9 mouse cellular contexts compared by ENCODE assay signal in the genomic region with DNA sequence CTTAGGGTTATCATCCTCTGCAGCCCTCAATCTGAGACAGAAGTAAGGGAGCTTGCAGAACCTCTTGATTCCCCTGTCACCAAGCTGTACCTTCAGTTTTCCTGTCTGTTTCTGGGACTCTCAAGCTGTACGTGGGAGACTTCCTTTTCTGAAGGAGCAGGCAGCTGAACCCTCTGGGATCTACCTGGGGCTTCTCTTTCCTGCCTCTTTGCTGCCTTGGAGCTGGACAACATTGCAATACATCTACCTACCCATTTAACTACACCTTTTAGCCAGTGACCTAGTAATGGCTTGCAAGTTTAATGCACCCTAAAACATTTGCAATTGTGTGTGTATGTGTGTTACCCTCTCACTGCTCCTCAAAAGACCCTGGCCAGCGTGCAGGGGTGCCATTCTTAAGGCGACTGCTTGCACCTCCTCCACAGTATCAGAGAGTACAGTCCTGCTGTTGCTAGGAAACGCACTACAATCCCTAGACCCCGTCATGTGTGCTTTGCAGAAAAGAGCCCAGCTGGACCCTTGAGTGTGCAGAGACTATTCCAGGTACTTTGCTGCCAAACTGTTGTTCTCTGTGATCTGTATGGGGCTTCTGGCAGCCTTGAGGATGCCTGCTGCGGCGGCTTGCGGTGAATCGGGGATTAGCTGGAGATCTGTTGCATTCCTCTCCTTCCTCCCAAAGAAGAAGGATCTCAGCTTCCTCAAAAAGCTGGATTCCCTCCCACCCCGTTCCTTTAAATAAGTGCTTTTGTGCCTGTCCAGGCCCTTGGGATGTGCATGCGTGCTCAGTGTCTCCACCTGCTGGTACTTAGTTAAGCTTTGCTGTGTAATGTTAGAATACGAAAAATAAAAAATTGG. TPM values are rescaled to one million over a fixed set of nuclear protein-coding genes. Genes with fewer than 3 reads are reported as not detected.
DNase-seq lines count a peak whose midpoint lies in the region; ATAC-seq and TF ChIP-seq lines count a peak whose summit lies in the region.
"Had no signal": no experiment of that assay in that cellular context is flagged by ENCODE, and none has a peak within 500 bp of the region (broad histone marks: within the 10 kb centered on the region; RNA-seq: fewer than 3 reads in every experiment).

No protein-coding gene starts in this region.

- DNase-seq in MN1 (ENCODE audit: low spot score): peak; percentile 31
- DNase-seq in forebrain, embryonic 14.5 days (ENCODE audit: low spot score): peak; percentile 93
- DNase-seq in heart, postnatal 36 days: peak; percentile 25 to 35
- peak; percentile 71 for DNase-seq in layer of hippocampus, adult 11-12 months (ENCODE audit: low spot score)
- DNase-seq in lung, adult 2 months: peak; percentile 9
- DNase-seq in retina, adult 2 months (ENCODE audit: low read depth, low spot score): peak; percentile 25

- 2% methylated on average over 12 of the region's 12 CpGs for WGBS in forebrain, embryonic 14.5 days
- WGBS in lung, adult 2 months: 19% methylated on average over 12 of the region's 12 CpGs

- peak overlapping the region; percentile 3; the same call in 1 of the 2 replicates for H3K4me3 ChIP-seq in forebrain, embryonic 14.5 days (ENCODE audit: low read depth, low read length)
- H3K4me3 ChIP-seq in lung, adult 2 months (replicated peaks; ENCODE audit: extremely low read depth, low read depth, low read length): no peak overlapping the region

- peaks cover 10% of the 10 kb centered on the region; the same call in 1 of the 2 replicates for H3K4me1 ChIP-seq in forebrain, embryonic 14.5 days (ENCODE audit: control insufficient read depth, insufficient read depth, low read length)
- H3K4me1 ChIP-seq in lung, adult 2 months (ENCODE audit: control insufficient read depth, insufficient read depth, low read length): no peaks in the 10 kb centered on the region; the same call in 1 of the 2 replicates

- no peaks in the 10 kb centered on the region for H3K9me3 ChIP-seq in forebrain, embryonic 14.5 days (replicated peaks; ENCODE audit: control insufficient read depth, low read length)

- no peaks in the 10 kb centered on the region for H3K36me3 ChIP-seq in forebrain, embryonic 14.5 days (ENCODE audit: control insufficient read depth, insufficient read depth, low read length)

- ATAC-seq in cerebellum, adult (ENCODE audit: insufficient number of reproducible peaks, low FRiP score, low TSS enrichment): peak; percentile 82
- peak; percentile 96 for ATAC-seq in forebrain, embryonic 14.5 days
- no peak for ATAC-seq in erythroblast, adult 5-6 weeks (replicated peaks; ENCODE audit: low FRiP score, poor library complexity, severe bottlenecking)

- no peak overlapping the region for H3K9ac ChIP-seq in forebrain, embryonic 14.5 days (ENCODE audit: low read length)

- no peaks in the 10 kb centered on the region for H3K27me3 ChIP-seq in forebrain, embryonic 14.5 days (replicated peaks; ENCODE audit: control insufficient read depth, insufficient read depth, low read length)

- peak overlapping the region; percentile 42 for H3K4me2 ChIP-seq in forebrain, embryonic 14.5 days (ENCODE audit: low read length)

- H3K27ac ChIP-seq in forebrain, embryonic 14.5 days (ENCODE audit: low read depth, low read length): no peak overlapping the region; the same call in 1 of the 2 replicates
- H3K27ac ChIP-seq: macrophage had no signal

- TF ChIP-seq POLR2A in lung, adult 2 months (IDR thresholded peaks at IDR 0.05; ENCODE audit: borderline replicate concordance, extremely low read depth, low read depth, low read length): no peak

- intact Hi-C loops in heart, postnatal 36 days (cut with DNase I): loop anchor here (1.0 to 5.0 kb wide), 2 partner anchors 322 to 383 kb away; no protein-coding TSS in a partner anchor

- peak; percentile 69 for TF ChIP-seq CTCF in lung, adult 2 months (IDR thresholded peaks at IDR 0.05; ENCODE audit: insufficient read depth, low read length)

RNA-seq across cellular contexts. Expression of a gene that starts 35.9 kb away (rescaled TPM):
- polyA plus RNA-seq in forebrain, embryonic 14.5 days (2014; fragmentation: Nextera tagmentation; extraction: Ambion mirVana): 7.4 and 8.3 TPM in 2 replicates
- total RNA-seq in heart, postnatal 36 days (2021): 10 to 100 TPM; 17.8 to 18.9 TPM
- 5.7 and 5.9 TPM in 2 replicates for polyA plus RNA-seq in lung, adult 2 months (2012; rRNA removed)
- 1.5 and 10.9 TPM in 2 replicates for total RNA-seq in erythroblast, adult 5-6 weeks (2015; ENCODE audit: low replicate concordance)
- total RNA-seq in erythroblast, adult 5-6 weeks (2017; ENCODE audit: low replicate concordance): 0.84 and 1.5 TPM in 2 replicates

Comparison
In these comparisons a context has a peak if more than half of its experiments do, and no peak if none do; other contexts are left out.
1. DNase-seq: peak in every context shown above with its lines; median percentile 93 in forebrain, embryonic 14.5 days; 71 in layer of hippocampus, adult 11-12 months; 31 in MN1; 30 in heart, postnatal 36 days; 25 in retina, adult 2 months; 9 in lung, adult 2 months.